Mouse (Mus musculus) thymus, adult 2 months (tissue): ENCODE measurements around the gene Cntnap2. TPM values are rescaled to one million over a fixed set of nuclear protein-coding genes. Genes with fewer than 3 reads are reported as not detected.

ENCODE experiments used
- DNase-seq: peaks from one replicate; pipeline ENCODE4 v3.0.0; 2021
- H3K27ac ChIP-seq: fragments of 200-500 bp; 2 replicates; pipeline ENCODE4 v1.5.1; 2012; ENCODE audit warnings: low read length, control low read depth; ENCODE audit not compliant: control insufficient read depth, insufficient read depth
- H3K27me3 ChIP-seq: fragments of 200-500 bp; 2 replicates; pipeline ENCODE4 v1.6.1; 2012; ENCODE audit warnings: mild to moderate bottlenecking, low read length, moderate library complexity, mixed read lengths; ENCODE audit not compliant: control insufficient read depth, insufficient read depth
- H3K36me3 ChIP-seq: fragments of 200-500 bp; 2 replicates; pipeline ENCODE4 v1.6.1; 2012; ENCODE audit warnings: mild to moderate bottlenecking, low read length, moderate library complexity; ENCODE audit not compliant: control insufficient read depth, insufficient read depth
- H3K4me1 ChIP-seq: fragments of 200-500 bp; replicated peaks from 2 replicates; pipeline ENCODE4 v1.6.1; 2012; ENCODE audit warnings: low read length; ENCODE audit not compliant: control insufficient read depth, insufficient read depth
- H3K4me3 ChIP-seq: fragments of 200-500 bp; 2 replicates; pipeline ENCODE4 v1.5.1; 2012; ENCODE audit warnings: mild to moderate bottlenecking, low read length, control low read depth, moderate library complexity; ENCODE audit not compliant: control insufficient read depth, insufficient read depth
- CTCF ChIP-seq: fragments of 200-500 bp; IDR thresholded peaks from 2 replicates; pipeline ENCODE4 v1.5.1; 2012; ENCODE audit warnings: mild to moderate bottlenecking, control low read depth, low read length, moderate library complexity, borderline replicate concordance; ENCODE audit not compliant: control insufficient read depth, poor library complexity, insufficient read depth; ENCODE audit errors: extremely low read depth
- POLR2A ChIP-seq: fragments of 200-500 bp; IDR thresholded peaks from 2 replicates; pipeline ENCODE4 v1.6.1; 2012; ENCODE audit warnings: mild to moderate bottlenecking, low read length, control low read depth, moderate library complexity; ENCODE audit not compliant: control insufficient read depth, poor library complexity, insufficient read depth; ENCODE audit errors: extremely low read depth
- WGBS: fragments of 180-500 bp; shearing (Covaris S2); methylation state at CpG from one replicate; pipeline ENCODE4 v1.1.7; 2018; 5-methylcytosine and 5-hydroxymethylcytosine counted together
- polyA plus RNA-seq: library from polyadenylated mRNA; depleted of rRNA; stranded (reverse); fragments of >200 nt; gene quantifications from 2 replicates; pipeline ENCODE4 v1.2.3, GENCODE M21; 2012

Cntnap2 gene
- polyA plus RNA-seq, 1 experiment: 1.0 TPM

- Histone ChIP-seq H3K36me3 (no peaks in the 10 kb centered on the region), H3K27me3 (no peaks in the 10 kb centered on the region), H3K27ac (no peak overlapping the region), H3K4me1 (no peaks in the 10 kb centered on the region), H3K4me3 (no peak overlapping the region)
- no peak for TF ChIP-seq POLR2A
- DNase-seq: no peak
- 93% methylated on average over 3 of the region's 3 CpGs for WGBS
Measured at GRCm38 (mm10) chr6:45945144-45945985, 886.2 kb downstream of the Cntnap2 start.

- TF ChIP-seq POLR2A (no peak), CTCF (no peak)
- no peak overlapping the region for H3K27ac ChIP-seq
- H3K4me1 ChIP-seq: no peaks in the 10 kb centered on the region
- no peak for DNase-seq
- no peaks in the 10 kb centered on the region for H3K27me3 ChIP-seq
- H3K4me3 ChIP-seq: no peak overlapping the region
- no peaks in the 10 kb centered on the region for H3K36me3 ChIP-seq
Measured at GRCm38 (mm10) chr6:45954773-45955172, 895.6 kb downstream of the Cntnap2 start.

GRCm38 (mm10) chr6:45964494-45964893, 905.3 kb downstream of the Cntnap2 start:
- no peaks in the 10 kb centered on the region for H3K36me3 ChIP-seq
- no peak for TF ChIP-seq CTCF
- no peak for TF ChIP-seq POLR2A
- H3K27ac ChIP-seq: no peak overlapping the region
- no peaks in the 10 kb centered on the region for H3K27me3 ChIP-seq
- DNase-seq: no peak
- no peaks in the 10 kb centered on the region for H3K4me1 ChIP-seq
- H3K4me3 ChIP-seq: no peak overlapping the region
- WGBS: 87% methylated on average over 1 of the region's 1 CpGs

- Histone ChIP-seq H3K27me3 (no peaks in the 10 kb centered on the region), H3K27ac (no peak overlapping the region), H3K36me3 (no peaks in the 10 kb centered on the region), H3K4me1 (no peaks in the 10 kb centered on the region), H3K4me3 (no peak overlapping the region)
- WGBS: 89% methylated on average over 6 of the region's 6 CpGs
- TF ChIP-seq CTCF (no peak), POLR2A (no peak)
- DNase-seq: no peak
Measured at GRCm38 (mm10) chr6:45974471-45975154, 915.5 kb downstream of the Cntnap2 start.

- DNase-seq: no peak
- H3K27ac ChIP-seq: no peak overlapping the region
- no peaks in the 10 kb centered on the region for H3K4me1 ChIP-seq
- WGBS: 87% methylated on average over 2 of the region's 2 CpGs
- H3K4me3 ChIP-seq: no peak overlapping the region
- TF ChIP-seq CTCF (no peak), POLR2A (no peak)
- H3K27me3 ChIP-seq: no peaks in the 10 kb centered on the region
- no peaks in the 10 kb centered on the region for H3K36me3 ChIP-seq
Measured at GRCm38 (mm10) chr6:45979171-45979570, 920.0 kb downstream of the Cntnap2 start.

GRCm38 (mm10) chr6:45988051-45988450, 928.9 kb downstream of the Cntnap2 start:
- no peaks in the 10 kb centered on the region for H3K27me3 ChIP-seq
- no peak overlapping the region for H3K27ac ChIP-seq
- no peaks in the 10 kb centered on the region for H3K4me1 ChIP-seq
- no peaks in the 10 kb centered on the region for H3K36me3 ChIP-seq
- TF ChIP-seq POLR2A (no peak), CTCF (no peak)
- no peak overlapping the region for H3K4me3 ChIP-seq
- 92% methylated on average over 3 of the region's 3 CpGs for WGBS
- no peak for DNase-seq
